Mouse (Mus musculus) hindbrain, embryonic 14.5 days (tissue): ENCODE measurements at regions not wholly inside any gene's neighbourhood (a gene's known extent, or its start where the extent isn't known, plus 50 kb on each side); places are given as distances from the start of the nearest gene placed in this dataset.

Experiments used
- ATAC-seq: fragments of 200-750 bp; cut with Nextera tagmentation; 2 replicates; pipeline ENCODE4 v1.8.0; 2017; ENCODE audit warnings: moderate number of reproducible peaks, mild to moderate bottlenecking, moderate TSS enrichment, moderate library complexity; ENCODE audit not compliant: low FRiP score
- DNase-seq: peaks from one replicate; pipeline ENCODE4 v3.0.0-alpha.2; 2015; ENCODE audit warnings: low spot score
- H3K27ac ChIP-seq: fragments of 300-500 bp; sonication (generic); 2 replicates; pipeline ENCODE4 v1.5.1; 2014; ENCODE audit warnings: mild to moderate bottlenecking, moderate library complexity
- H3K27me3 ChIP-seq: fragments of 300-500 bp; sonication (generic); 2 replicates; pipeline ENCODE4 v1.6.1; 2014; ENCODE audit warnings: mild to moderate bottlenecking, low read length, mixed read lengths; ENCODE audit not compliant: control insufficient read depth, insufficient read depth
- H3K36me3 ChIP-seq: fragments of 300-500 bp; sonication (generic); replicated peaks from 2 replicates; pipeline ENCODE4 v1.6.1; 2014; ENCODE audit not compliant: control insufficient read depth, insufficient read depth
- H3K4me1 ChIP-seq: fragments of 300-500 bp; sonication (generic); replicated peaks from 2 replicates; pipeline ENCODE4 v1.6.1; 2014; ENCODE audit warnings: antibody characterized with exemption, low read length, mixed read lengths; ENCODE audit not compliant: control insufficient read depth, insufficient read depth
- H3K4me2 ChIP-seq: fragments of 300-500 bp; sonication (generic); replicated peaks from 2 replicates; pipeline ENCODE4 v1.6.1; 2014; ENCODE audit warnings: mild to moderate bottlenecking, moderate library complexity
- H3K4me3 ChIP-seq: fragments of 300-500 bp; sonication (generic); replicated peaks from 2 replicates; pipeline ENCODE4 v1.5.1; 2014; ENCODE audit warnings: mild to moderate bottlenecking, low read length
- H3K9ac ChIP-seq: fragments of 300-500 bp; sonication (generic); 2 replicates; pipeline ENCODE4 v1.6.1; 2014
- H3K9me3 ChIP-seq: fragments of 300-500 bp; sonication (generic); 2 replicates; pipeline ENCODE4 v1.6.1; 2016; ENCODE audit warnings: low read length; ENCODE audit not compliant: control insufficient read depth
- WGBS: fragments of 180-500 bp; shearing (Covaris S2); extraction: QIAGEN DNeasy Blood & Tissue Kit; methylation state at CpG from one replicate; pipeline ENCODE4 v1.1.7; 2014; 5-methylcytosine and 5-hydroxymethylcytosine counted together

DNA sequence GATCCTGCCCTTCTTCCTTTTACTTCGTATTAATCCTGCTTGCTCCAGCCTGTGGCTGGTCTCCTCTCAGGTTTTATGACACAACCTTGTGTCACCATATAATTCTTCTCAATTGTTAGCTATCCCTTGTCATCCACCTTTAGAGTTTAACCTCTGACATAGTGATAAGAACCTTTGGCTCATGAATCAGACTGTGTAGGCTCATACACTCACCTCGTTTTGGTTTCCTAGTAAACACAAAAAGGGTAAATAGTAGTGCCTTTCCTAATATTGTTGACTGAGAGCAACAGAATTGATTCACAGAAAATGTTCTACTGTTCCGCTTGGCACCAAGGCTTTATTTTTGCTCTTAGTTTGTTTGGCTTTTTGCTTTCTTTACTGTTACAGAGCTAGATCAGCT is 216.2 kb upstream of the H2al1a start:
- no peaks in the 10 kb centered on the region for H3K36me3 ChIP-seq
- no peak overlapping the region for H3K27ac ChIP-seq
- no peak for DNase-seq
- H3K4me1 ChIP-seq = no peaks in the 10 kb centered on the region
- WGBS = 84% methylated on average over 3 of the region's 3 CpGs
- no peak overlapping the region for H3K4me3 ChIP-seq
- H3K9ac ChIP-seq = no peak overlapping the region
- H3K4me2 ChIP-seq = no peak overlapping the region
- H3K27me3 ChIP-seq = 0 out of 2 replicates have a peak, but pooled peaks cover 3% of the 10 kb centered on the region
- no peaks in the 10 kb centered on the region for H3K9me3 ChIP-seq
- no peak for ATAC-seq

DNA sequence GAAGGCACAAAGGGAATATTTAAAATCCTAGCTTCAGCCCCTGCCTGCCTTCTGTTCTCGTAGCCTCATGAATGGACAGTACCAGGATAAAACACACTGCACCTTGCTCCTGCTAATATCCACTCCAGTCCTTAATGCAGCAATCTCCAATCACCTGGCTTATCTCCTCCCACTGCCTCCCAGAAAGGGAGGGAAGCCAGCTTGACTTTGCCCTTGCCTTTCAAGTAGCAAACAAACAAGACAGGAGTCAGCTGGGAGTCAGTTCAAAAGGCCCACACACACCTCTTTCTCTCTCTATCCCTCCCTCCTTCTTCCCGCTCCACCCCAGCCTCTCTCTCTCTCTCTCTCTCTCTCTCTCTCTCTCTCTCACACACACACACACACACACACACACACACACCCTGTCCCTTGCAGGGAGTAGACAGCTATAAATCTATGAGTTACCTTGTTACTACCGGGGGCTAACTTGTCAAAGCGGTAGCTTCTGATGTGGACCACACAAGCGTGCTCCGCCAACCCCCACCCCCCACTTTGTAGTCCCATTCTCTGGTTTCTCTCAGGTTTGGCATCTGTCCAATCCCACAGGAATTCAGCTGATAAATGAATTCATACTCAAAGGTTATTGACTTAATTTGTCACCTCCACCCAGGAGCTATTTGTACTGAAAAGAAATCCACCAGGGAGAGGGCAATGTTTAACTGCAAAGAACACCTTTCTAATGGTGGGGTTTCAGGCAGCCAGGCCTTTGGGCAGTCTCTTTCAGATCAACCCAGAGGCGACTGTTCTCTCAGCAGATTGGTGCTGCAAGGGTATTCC is 212.6 kb upstream of the H2al1a start:
- no peaks in the 10 kb centered on the region for H3K36me3 ChIP-seq
- no peak overlapping the region for H3K4me3 ChIP-seq
- no peaks in the 10 kb centered on the region for H3K9me3 ChIP-seq
- DNase-seq = no peak
- H3K27me3 ChIP-seq = no peaks in the 10 kb centered on the region
- no peak overlapping the region for H3K4me2 ChIP-seq
- no peak for ATAC-seq
- 0 out of 2 replicates have a peak, but pooled peaks cover 4% of the 10 kb centered on the region for H3K4me1 ChIP-seq
- no peak overlapping the region for H3K9ac ChIP-seq
- no peak overlapping the region for H3K27ac ChIP-seq
- WGBS = 50% methylated on average over 7 of the region's 7 CpGs

DNA sequence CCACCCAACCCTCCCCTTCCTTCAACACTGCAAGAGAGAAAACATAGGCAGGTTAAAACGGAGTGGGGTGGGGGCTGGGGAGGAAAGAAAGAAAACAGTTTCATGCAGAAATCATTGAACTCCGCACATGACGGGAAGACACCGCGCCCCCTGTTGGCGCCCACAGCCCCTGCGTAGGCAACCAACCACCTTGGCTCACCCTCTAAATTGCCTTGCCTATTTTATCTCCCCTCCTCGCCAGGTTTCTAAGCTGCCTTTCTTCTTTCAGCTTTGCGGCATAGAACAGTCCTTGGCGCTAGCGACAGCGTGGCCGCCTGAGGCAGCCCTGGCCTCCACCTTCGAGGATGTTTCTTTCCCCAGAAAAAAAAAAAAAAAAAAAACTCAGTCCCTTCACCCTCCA is 211.1 kb upstream of the H2al1a start:
- no peaks in the 10 kb centered on the region for H3K27me3 ChIP-seq
- WGBS = 33% methylated on average over 14 of the region's 14 CpGs
- no peaks in the 10 kb centered on the region for H3K36me3 ChIP-seq
- H3K9me3 ChIP-seq = no peaks in the 10 kb centered on the region
- no peak overlapping the region for H3K27ac ChIP-seq
- H3K4me3 ChIP-seq = no peak overlapping the region
- peak; percentile 34 for DNase-seq
- H3K9ac ChIP-seq = no peak overlapping the region
- 0 out of 2 replicates have a peak, but pooled peaks cover 4% of the 10 kb centered on the region for H3K4me1 ChIP-seq
- H3K4me2 ChIP-seq = peak overlapping the region; percentile 26
- no peak for ATAC-seq

DNA sequence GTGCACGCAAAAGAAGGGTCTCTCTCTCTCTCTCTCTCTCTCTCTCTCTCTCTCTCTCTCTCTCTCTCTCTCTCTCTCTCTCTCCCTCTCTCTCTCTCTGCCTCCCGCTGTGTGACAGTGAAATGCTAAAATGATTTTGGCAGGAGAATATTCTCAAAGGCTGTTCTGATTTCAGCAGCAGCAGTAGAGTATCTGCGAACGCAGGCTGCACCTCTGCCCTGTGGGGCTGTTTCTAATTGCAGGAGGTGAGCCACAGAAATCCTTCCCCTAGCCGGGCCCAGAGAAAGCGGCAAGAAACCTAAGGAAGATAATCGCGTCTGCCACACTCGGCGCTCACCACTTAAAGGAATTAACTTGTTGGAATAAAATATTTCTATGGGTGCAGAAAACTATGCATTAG is 210.6 kb upstream of the H2al1a start:
- Histone ChIP-seq H3K4me3 (no peak overlapping the region), H3K4me2 (peak overlapping the region; percentile 26), H3K9ac (no peak overlapping the region), H3K27me3 (no peaks in the 10 kb centered on the region), H3K4me1 (0 out of 2 replicates have a peak, but pooled peaks cover 4% of the 10 kb centered on the region), H3K36me3 (no peaks in the 10 kb centered on the region), H3K27ac (no peak overlapping the region), H3K9me3 (no peaks in the 10 kb centered on the region)
- DNase-seq (no peak), ATAC-seq (no peak)
- 32% methylated on average over 10 of the region's 10 CpGs for WGBS

DNA sequence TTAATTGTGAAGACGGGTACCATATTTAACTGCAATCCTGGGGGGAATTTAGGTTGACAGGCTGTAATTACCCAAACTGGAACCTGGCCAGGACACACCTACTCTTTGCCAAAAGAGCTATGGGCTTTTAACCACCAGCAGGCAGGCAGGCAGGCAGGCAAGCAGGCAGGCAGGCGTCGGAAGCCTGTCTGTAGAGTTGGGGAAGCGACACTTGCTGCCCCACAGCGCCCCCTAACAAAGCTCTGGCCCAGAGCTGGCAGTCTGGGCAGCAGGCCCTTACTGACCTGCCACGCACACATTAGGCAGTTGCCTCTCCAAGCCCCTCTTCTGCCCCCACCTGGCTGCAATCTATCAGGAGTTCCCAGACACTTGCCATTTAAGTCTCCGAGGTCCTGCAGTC is 208.6 kb upstream of the H2al1a start:
- DNase-seq = peak; percentile 45
- Histone ChIP-seq H3K9me3 (no peaks in the 10 kb centered on the region), H3K27me3 (no peaks in the 10 kb centered on the region), H3K9ac (no peak overlapping the region), H3K27ac (no peak overlapping the region), H3K4me2 (no peak overlapping the region), H3K4me1 (0 out of 2 replicates have a peak, but pooled peaks cover 4% of the 10 kb centered on the region), H3K4me3 (no peak overlapping the region), H3K36me3 (no peaks in the 10 kb centered on the region)
- 13% methylated on average over 7 of the region's 7 CpGs for WGBS
- peak; percentile 48; the same call in 1 of the 2 replicates for ATAC-seq

DNA sequence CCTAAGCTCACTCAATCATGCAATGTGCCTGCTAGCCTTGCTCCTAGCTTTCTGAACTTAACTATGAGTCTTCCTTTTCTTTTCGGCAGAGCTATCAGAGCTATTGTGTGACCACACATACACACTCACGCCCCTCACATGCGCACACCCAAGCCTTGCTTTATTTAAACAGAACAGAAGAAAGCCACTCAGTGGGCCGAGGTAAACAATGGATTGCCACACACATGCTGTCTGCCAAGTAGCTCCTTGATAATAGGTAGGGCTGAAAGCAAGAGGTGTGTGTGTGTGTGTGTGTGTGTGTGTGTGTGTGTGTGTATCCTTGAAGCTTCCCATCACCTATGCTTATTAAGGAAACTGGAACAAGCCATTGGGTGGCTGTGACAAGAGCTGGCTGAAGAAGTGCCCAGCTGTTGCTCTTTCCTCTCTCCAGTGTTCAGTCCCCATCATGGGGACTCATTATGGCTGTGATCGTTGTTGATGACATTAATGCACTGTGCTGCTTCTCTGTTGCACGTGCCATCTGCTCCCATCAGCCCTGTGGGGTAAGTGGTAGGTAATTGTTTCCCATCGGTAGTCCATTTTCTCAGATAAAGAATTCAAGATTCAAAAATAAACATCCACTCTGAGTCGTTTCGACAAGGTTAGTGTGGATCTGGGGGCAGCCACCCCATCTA is 201.3 kb upstream of the H2al1a start:
- no peaks in the 10 kb centered on the region for H3K27me3 ChIP-seq
- peaks cover 15% of the 10 kb centered on the region; the same call in 1 of the 2 replicates for H3K4me1 ChIP-seq
- no peak for DNase-seq
- WGBS = 57% methylated on average over 9 of the region's 9 CpGs
- no peak overlapping the region for H3K9ac ChIP-seq
- no peak overlapping the region for H3K27ac ChIP-seq
- H3K4me3 ChIP-seq = no peak overlapping the region
- H3K4me2 ChIP-seq = no peak overlapping the region
- no peaks in the 10 kb centered on the region for H3K36me3 ChIP-seq
- no peaks in the 10 kb centered on the region for H3K9me3 ChIP-seq
- ATAC-seq = no peak

DNA sequence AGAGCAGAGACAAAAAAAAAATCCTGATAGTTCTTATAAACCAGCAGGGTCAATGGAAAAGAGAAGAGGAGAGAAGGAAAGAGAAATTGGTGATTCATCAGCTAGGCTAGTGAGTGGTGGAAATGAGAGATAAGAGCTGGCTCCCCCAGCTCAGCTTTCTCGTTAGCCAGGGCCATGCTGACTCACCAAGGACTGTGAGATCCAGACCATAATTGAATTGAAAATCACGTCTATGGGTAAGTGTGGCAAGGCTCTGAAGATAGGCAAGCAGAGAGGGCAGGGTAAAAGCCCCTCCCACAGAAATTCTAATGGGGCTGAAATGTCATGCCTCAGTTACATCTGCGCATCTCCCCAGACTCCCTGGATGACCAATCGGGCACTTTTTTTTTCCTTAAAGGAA is 200.7 kb upstream of the H2al1a start:
- H3K4me2 ChIP-seq = no peak overlapping the region
- H3K27me3 ChIP-seq = no peaks in the 10 kb centered on the region
- no peak overlapping the region for H3K4me3 ChIP-seq
- WGBS = 35% methylated on average over 4 of the region's 4 CpGs
- no peak overlapping the region for H3K9ac ChIP-seq
- no peak for DNase-seq
- H3K36me3 ChIP-seq = no peaks in the 10 kb centered on the region
- no peaks in the 10 kb centered on the region for H3K9me3 ChIP-seq
- no peak overlapping the region for H3K27ac ChIP-seq
- ATAC-seq = no peak
- H3K4me1 ChIP-seq = peaks cover 15% of the 10 kb centered on the region; the same call in 1 of the 2 replicates

DNA sequence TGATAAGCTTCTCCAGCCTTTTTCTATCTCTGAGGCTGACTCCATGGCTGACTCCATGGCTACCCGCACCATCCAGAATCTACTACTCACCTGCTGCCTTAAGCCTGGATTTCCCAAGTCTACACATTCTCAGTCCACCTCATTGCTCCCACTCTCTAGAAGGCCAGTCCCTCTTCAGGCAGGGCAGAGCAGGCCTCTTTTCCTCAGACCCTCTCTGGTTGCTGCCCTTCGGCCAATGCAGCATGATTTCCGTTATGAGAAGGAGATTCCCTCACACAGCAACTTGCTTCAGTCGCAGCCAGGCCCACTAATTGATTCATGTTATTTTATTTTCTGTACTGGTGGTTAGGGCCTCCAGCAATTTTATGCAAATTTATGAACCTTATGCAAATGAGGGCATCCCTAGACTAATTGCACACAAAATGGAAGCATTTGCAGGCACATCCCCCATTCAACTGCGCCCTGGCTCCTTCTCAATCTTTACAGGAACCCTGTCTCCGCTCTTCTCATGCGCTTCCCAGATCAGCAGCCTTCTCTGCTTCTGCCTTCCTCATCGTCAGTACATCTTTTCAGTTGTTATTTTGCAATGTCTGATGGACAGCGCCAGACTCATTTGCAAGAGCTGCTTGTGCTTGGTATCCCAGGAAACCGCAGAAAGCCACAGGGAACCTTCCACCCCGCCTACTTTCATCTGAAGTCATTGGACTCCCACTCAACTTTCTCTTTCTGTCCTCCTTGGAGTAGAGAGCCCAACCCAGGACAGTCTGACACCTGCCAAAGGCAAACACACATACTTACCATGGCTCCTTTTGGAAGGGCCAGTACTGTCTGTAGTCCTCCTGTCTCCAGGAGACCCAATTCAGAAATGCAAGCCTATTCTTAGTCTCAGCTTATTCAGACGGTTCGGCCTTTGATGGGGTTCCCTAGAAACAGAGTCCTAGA is 199.6 kb upstream of the H2al1a start:
- Histone ChIP-seq H3K4me2 (no peak overlapping the region), H3K36me3 (no peaks in the 10 kb centered on the region), H3K9me3 (no peaks in the 10 kb centered on the region), H3K4me3 (no peak overlapping the region), H3K27ac (peak overlapping the region; percentile 67), H3K4me1 (peaks cover 15% of the 10 kb centered on the region; the same call in 1 of the 2 replicates), H3K27me3 (no peaks in the 10 kb centered on the region), H3K9ac (no peak overlapping the region)
- 38% methylated on average over 13 of the region's 13 CpGs for WGBS
- DNase-seq (no peak), ATAC-seq (peak; percentile 71; the same call in 1 of the 2 replicates)

DNA sequence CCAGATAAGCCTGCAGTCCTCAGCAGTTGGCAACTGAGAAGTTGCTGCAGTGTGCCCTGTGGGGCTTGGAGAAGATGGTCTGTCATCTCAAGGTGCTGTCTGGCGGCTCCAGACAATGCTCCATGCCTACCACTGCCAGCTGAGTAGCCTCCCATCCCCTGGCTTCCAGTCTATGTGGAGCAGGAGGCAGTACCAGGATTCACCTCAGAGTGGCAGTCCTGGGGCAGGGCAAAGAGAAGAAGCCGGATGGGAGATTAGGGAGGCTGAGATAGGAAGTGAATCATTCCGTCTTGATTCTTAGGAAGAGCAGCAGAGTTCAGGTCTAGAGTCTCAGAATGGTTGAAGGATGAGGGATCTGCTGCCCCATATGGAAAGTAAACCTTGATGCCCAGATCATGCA is 198.1 kb upstream of the H2al1a start:
- no peak for DNase-seq
- ATAC-seq = no peak; the same call in 1 of the 2 replicates
- Histone ChIP-seq H3K9ac (no peak overlapping the region), H3K36me3 (no peaks in the 10 kb centered on the region), H3K27me3 (no peaks in the 10 kb centered on the region), H3K4me2 (no peak overlapping the region), H3K27ac (no peak overlapping the region), H3K4me1 (peaks cover 15% of the 10 kb centered on the region; the same call in 1 of the 2 replicates), H3K9me3 (no peaks in the 10 kb centered on the region), H3K4me3 (no peak overlapping the region)
- WGBS = 54% methylated on average over 3 of the region's 3 CpGs
